Mouse (Mus musculus): ENCODE measurements at regions not wholly inside any gene's neighbourhood (a gene's known extent, or its start where the extent isn't known, plus 50 kb on each side); places are given as distances from the start of the nearest gene placed in this dataset.

GRCm38 (mm10) chr16:30652692-30653091 lies 53.2 kb downstream of the Fam43a start:
- DNase-seq: no peak

GRCm38 (mm10) chr16:30653806-30654205 lies 54.3 kb downstream of the Fam43a start:
- DNase-seq: peak in 1 of 2 experiments; percentile 22

- DNase-seq: no peak
These were observed 54.7 kb downstream of the Fam43a start for GRCm38 (mm10) chr16:30654226-30654625.

GRCm38 (mm10) chr16:30655798-30656221 lies 56.3 kb downstream of the Fam43a start:
- DNase-seq: no peak

- DNase-seq: no peak
These were observed 57.4 kb downstream of the Fam43a start for GRCm38 (mm10) chr16:30656881-30657280.

GRCm38 (mm10) chr16:30658921-30659320 lies 59.4 kb downstream of the Fam43a start:
- no peak for DNase-seq

GRCm38 (mm10) chr16:30661086-30661977 lies 61.8 kb downstream of the Fam43a start:
- no peak for DNase-seq

- DNase-seq: no peak
These were observed 63.5 kb downstream of the Fam43a start for GRCm38 (mm10) chr16:30663055-30663454.

- peak; percentile 35 to 52 for DNase-seq
These were observed 64.4 kb downstream of the Fam43a start for GRCm38 (mm10) chr16:30663971-30664370.

- no peak for DNase-seq
These were observed 64.9 kb downstream of the Fam43a start for GRCm38 (mm10) chr16:30664433-30664832.

- DNase-seq: no peak
These were observed 66.4 kb downstream of the Fam43a start for GRCm38 (mm10) chr16:30665881-30666280.

- DNase-seq: no peak
These were observed 70.4 kb downstream of the Fam43a start for GRCm38 (mm10) chr16:30669883-30670282.

- no peak for DNase-seq
These were observed 72.1 kb downstream of the Fam43a start for GRCm38 (mm10) chr16:30671584-30671983.

GRCm38 (mm10) chr16:30672776-30673550 lies 73.4 kb downstream of the Fam43a start:
- no peak for DNase-seq

- no peak for DNase-seq
These were observed 74.1 kb downstream of the Fam43a start for GRCm38 (mm10) chr16:30673662-30674061.

GRCm38 (mm10) chr16:30675829-30676228 lies 76.3 kb downstream of the Fam43a start:
- DNase-seq: no peak

- no peak for DNase-seq
These were observed 77.5 kb downstream of the Fam43a start for GRCm38 (mm10) chr16:30677016-30677415.

GRCm38 (mm10) chr16:30677896-30678707 lies 78.6 kb downstream of the Fam43a start:
- no peak for DNase-seq

GRCm38 (mm10) chr16:30678708-30679492 lies 79.4 kb downstream of the Fam43a start:
- DNase-seq: no peak

GRCm38 (mm10) chr16:30679493-30679811 lies 79.9 kb downstream of the Fam43a start:
- DNase-seq: no peak

- DNase-seq: no peak
These were observed 81.9 kb downstream of the Fam43a start for GRCm38 (mm10) chr16:30681421-30681820.

GRCm38 (mm10) chr16:30683986-30684385 lies 84.5 kb downstream of the Fam43a start:
- DNase-seq: no peak

Measured in kidney, adult 8-10 months (tissue).